Mouse (Mus musculus): Measurements from ENCODE around the gene Gm47955.
"Not testable (repeated sequence)": the region's sequence is repeated elsewhere in the genome, so short reads cannot be mapped to it uniquely, and the experiment has no call there.

Gene Gm47955

GRCm38 (mm10) chr1:82959870-82960385, at the start of gene Gm47955:
Gene Gm47955 (plus strand): TSS chr1:82960286.
- no peak for DNase-seq

GRCm38 (mm10) chr1:82913025-82913424, 47.1 kb upstream of the Gm47955 start, which contains the start of gene A030005L19Rik:
Gene A030005L19Rik (plus strand): TSS chr1:82913325.
- peak; percentile 22 for DNase-seq

DNA sequence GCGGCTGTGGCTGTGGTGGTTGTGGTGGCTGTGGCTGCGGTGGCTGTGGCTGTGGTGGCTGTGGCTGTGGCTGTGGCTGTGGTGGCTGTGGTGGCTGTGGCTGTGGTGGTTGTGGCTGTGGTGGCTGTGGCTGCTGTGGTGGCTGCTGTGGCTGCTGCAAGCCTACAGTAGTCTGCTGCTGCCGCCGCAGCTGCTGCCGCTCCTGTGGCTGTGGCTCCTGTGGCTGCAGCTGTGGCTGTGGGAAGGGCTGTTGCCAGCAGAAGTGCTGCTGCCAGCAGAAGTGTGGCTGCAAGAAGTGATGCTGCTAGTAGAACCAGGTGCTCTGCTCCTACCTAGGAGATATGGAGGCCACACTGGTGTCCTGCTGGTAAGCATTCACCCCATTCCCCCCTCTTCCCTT, 46.7 kb upstream of the Gm47955 start:
- not testable (repeated sequence) for DNase-seq

DNA sequence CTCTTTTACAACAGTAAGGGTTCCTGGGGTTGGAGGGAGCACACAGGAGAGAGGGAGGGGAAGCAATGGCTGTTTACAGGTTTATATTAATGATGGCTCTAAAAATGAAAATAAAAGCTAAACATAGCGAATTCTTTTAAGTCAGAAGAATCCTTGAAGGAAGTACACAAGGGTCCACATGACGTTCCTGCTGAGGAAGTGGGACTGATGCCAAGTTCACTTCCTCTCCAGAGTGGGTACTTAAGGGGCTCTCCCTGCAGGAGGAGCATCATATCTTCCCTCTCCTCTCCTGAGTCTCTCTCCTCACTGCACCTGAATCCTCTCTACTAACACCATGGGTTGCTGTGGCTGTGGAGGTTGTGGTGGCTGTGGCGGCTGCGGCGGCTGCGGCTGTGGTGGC, 35.4 kb upstream of the Gm47955 start, which contains the start of gene A030014E15Rik:
Gene A030014E15Rik (plus strand): TSS at position 268 of the 400 bp plus-strand sequence.
- peak; percentile 46 for DNase-seq

DNA sequence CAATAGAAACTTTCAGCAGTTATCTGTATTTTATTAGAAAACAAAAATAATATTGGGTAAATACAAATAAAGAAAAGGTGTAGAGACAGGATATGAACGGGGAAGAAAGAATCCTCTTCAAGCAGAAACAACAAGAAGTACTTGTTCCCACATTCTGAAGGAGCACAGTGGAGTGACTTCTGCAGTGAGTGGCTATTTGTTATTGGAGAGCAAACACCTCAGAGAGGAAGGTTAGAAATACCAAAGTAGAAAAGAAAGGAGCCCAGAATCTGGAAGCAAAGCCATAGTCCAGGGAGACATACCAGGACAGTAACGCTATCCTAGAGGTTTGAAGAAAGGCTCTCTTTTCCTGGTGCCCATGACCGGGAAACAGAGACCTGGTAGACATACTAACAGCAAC, 29.5 kb upstream of the Gm47955 start:
- peak; percentile 59 for DNase-seq

DNA sequence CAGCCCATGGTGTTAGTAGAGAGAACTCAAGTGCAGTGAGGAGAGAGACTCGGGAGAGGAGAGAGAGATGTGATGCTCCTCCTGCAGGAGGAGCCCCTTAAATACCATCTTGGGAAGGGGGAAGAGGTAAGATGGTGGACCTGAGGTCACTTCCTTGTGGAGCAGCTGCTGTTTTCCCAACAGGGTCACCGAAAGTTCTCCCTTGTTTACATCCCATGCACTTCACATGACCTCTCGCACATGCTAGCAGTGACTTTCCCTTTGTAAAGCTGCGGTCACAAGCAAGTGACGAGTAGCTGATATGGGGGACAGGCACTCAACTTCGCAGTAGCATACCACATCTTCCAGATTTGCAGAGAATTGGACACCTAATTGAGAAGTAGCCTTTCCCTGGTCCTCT, 28.8 kb upstream of the Gm47955 start, which contains the start of gene Gm6217:
Gene Gm6217 (minus strand): TSS at position 74 of the 400 bp plus-strand sequence.
- not testable (repeated sequence) for DNase-seq

GRCm38 (mm10) chr1:82938666-82939065, 21.4 kb upstream of the Gm47955 start:
- DNase-seq = no peak

DNA sequence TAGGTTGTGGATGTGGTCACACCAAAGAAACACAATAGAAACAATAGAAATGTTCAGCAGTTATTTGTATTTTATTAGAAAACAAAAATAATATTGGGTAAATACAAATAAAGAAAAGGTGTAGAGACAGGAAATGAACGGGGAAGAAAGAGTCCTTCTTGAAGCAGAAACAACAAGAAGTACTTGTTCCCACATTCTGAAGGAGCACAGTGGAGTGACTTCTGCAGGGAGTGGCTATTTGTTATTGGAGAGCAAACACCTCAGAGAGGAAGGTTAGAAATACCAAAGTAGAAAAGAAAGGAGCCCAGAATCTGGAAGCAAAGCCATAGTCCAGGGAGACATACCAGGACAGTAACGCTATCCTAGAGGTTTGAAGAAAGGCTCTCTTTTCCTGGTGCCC, 17.6 kb upstream of the Gm47955 start:
- peak; percentile 61 for DNase-seq

DNA sequence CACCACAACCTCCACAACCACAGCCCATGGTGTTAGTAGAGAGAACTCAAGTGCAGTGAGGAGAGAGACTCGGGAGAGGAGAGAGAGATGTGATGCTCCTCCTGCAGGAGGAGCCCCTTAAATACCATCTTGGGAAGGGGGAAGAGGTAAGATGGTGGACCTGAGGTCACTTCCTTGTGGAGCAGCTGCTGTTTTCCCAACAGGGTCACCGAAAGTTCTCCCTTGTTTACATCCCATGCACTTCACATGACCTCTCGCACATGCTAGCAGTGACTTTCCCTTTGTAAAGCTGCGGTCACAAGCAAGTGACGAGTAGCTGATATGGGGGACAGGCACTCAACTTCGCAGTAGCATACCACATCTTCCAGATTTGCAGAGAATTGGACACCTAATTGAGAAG, 16.8 kb upstream of the Gm47955 start, which contains the start of gene A030003K21Rik:
Gene A030003K21Rik (minus strand): TSS at position 94 of the 400 bp plus-strand sequence.
- not testable (repeated sequence) for DNase-seq

DNA sequence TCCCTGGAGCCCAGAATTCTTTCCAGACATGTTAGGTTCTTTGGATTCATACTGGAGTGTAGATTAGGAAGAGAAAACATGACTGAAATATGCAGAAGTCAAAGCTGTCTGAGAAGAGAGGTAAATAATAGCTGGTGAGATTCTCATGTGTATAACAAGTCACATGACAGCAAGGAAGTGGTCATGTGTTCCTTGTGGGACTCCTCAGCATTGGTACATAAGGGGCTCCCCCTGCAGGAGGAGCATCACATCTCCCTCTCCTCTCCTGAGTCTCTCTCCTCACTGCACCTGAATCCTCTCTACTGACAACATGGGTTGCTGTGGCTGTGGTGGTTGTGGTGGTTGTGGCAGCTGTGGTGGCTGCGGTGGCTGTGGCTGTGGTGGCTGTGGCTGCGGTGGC, 14.1 kb upstream of the Gm47955 start:
- peak; percentile 14 for DNase-seq

- no peak for DNase-seq
Observed at GRCm38 (mm10) chr1:82948601-82949000, 11.5 kb upstream of the Gm47955 start.

- DNase-seq = not testable (repeated sequence)
Observed at GRCm38 (mm10) chr1:82955913-82956312, 4.2 kb upstream of the Gm47955 start, which contains the start of gene Gm7544. Gene Gm7544 (minus strand): TSS chr1:82956013.

- DNase-seq = no peak
Observed at GRCm38 (mm10) chr1:82966413-82966812, 6.3 kb downstream of the Gm47955 start.

GRCm38 (mm10) chr1:82972046-82972445, 12.0 kb downstream of the Gm47955 start:
- peak; percentile 61 for DNase-seq

GRCm38 (mm10) chr1:82973244-82973643, 13.2 kb downstream of the Gm47955 start:
- peak; percentile 63 for DNase-seq

DNA sequence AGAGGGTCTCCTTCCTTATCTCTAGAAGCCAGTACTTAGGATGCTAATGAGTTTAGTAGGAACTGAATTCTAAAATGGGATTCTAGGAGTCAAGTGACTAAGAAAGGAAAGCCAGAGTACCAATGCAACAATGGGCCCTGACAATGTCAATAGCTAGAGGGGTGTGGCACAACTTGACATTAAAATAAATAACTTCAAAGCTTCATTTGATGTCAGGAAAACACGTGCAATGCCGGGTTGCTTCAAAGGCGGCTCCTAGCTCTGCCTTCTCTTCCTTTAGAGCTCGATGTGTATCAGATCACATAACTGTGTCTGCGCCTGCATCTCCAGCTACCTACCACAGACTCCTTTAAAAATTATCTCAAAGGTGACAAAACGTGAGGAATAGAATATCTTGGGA, 13.8 kb downstream of the Gm47955 start:
- peak; percentile 63 for DNase-seq

- DNase-seq = peak; percentile 76
Observed at GRCm38 (mm10) chr1:82974342-82974741, 14.3 kb downstream of the Gm47955 start.

- peak; percentile 81 for DNase-seq
Observed at GRCm38 (mm10) chr1:82975750-82976149, 15.7 kb downstream of the Gm47955 start.

GRCm38 (mm10) chr1:82977840-82978239, 17.8 kb downstream of the Gm47955 start:
- DNase-seq = no peak

DNA sequence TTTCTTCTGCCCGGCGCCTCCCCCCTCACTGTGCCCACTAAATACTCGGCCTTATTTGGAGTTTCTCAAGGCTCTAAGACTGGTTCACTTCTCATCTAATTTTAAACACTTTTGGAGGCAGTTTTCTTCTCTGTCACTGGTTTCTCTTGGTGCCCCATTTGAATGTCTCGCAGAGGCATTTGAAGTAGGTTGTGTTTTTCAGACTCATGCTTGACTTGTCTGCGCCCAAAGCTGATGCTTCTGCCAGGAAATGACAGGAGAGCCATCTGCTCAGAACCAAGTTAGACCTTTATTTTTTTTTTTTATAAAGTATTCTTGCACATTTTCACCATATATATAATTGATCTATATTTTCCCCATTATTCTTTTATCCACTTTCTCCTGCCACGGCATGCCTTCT, 26.7 kb downstream of the Gm47955 start:
- DNase-seq = no peak

GRCm38 (mm10) chr1:82987530-82988198, 27.6 kb downstream of the Gm47955 start:
- peak; percentile 93 for DNase-seq

- DNase-seq = no peak
Observed at GRCm38 (mm10) chr1:82991062-82991461, 31.0 kb downstream of the Gm47955 start.

- no peak for DNase-seq
Observed at GRCm38 (mm10) chr1:82991596-82991995, 31.5 kb downstream of the Gm47955 start.

DNA sequence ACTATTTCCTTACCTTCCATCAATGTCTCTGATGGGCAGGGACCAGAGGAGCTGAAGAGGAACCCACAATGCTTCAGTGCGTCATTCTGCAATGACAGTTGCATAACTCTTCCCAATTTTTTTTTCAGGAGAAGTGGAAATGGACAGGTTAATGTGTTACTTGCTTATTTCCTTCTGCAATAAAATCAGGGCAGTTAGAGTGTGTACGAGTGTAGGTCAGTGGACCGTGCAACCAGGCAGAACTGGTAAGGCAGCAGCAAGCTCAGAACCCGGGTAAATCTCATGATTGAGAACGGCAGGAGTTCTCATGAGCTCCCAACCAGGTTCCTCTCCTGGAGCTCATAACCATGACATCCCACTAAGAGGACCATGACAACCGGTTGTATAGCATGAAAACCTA, 32.0 kb downstream of the Gm47955 start:
- no peak for DNase-seq

Measured in lung, postnatal 36 days (tissue).